Mouse (Mus musculus): Measurements from ENCODE around the gene Accsl. TPM values are rescaled to one million over a fixed set of nuclear protein-coding genes. Genes with fewer than 3 reads are reported as not detected.

The Accsl gene
- total RNA-seq, 2 experiments from 2014 or later, result 1.2 TPM; not detected in 1

DNA sequence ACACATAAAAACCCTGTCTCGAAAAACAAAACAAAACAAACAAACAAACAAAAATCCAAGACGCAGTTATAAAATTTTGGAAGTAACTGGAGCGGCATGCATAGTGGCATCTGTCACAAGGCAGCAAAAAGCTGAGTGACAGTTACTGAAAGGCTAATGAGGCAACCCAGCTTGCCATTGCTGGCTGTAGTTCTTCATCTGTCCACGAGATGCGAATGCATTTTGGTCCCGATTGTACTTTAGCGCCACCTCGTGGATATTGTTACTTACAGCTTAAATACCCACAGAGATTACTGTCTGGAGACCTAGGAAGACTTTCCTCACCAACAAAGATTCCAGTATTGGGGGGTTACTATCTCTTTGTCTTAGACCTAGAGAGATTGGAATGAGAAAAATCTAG lies 45.4 kb downstream of the Accsl start:
- peak; percentile 82 to 87 for DNase-seq (ENCODE audit: low spot score in 2 of 2)

GRCm38 (mm10) chr2:93822045-93822749 lies 46.8 kb downstream of the Accsl start, which contains the start of gene Ext2:
Gene Ext2, minus strand, starts transcription at chr2:93822568.
- intact Hi-C loops (cut with DNase I), result no loop called here
- DNase-seq (ENCODE audit: low spot score in 2 of 2), result peak; percentile 79 to 95

More for the DNA sequence above, 45.4 kb downstream of the Accsl start:
- intact Hi-C loops (cut with DNase I), result no loop called here

DNA sequence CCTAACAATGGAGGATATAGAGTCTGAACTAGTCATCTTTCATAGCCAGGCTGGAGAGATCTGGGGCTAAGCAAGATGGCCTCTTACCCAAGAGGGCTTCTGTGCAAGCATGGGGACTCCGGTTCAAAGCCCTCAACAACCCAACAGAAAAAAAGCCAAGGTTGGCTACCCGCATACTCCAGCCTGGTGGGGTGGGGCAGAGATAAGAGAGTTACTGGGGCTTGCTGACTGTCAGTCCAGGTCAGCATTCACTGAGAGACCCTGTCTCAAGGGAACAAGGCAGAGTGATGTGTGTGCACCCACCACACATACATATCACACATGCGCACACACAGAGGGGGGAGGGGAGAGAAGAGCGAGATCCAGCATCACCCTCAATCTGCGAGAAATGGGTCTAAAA lies 51.2 kb downstream of the Accsl start:
- no peak for DNase-seq (ENCODE audit: low spot score in 2 of 2)
- intact Hi-C loops (cut with DNase I), result loop anchor here (10.0 kb wide), 1 partner anchor 343 kb away; no protein-coding TSS in a partner anchor

- intact Hi-C loops (cut with DNase I), result loop anchor here (10.0 kb wide), 1 partner anchor 339 kb away; no protein-coding TSS in a partner anchor
- no peak for DNase-seq (ENCODE audit: low spot score in 2 of 2)
Observed at GRCm38 (mm10) chr2:93813343-93813742, 55.6 kb downstream of the Accsl start.

- peak; percentile 53 to 70 for DNase-seq (ENCODE audit: low spot score in 2 of 2)
Observed at GRCm38 (mm10) chr2:93811812-93812211, 57.1 kb downstream of the Accsl start.

DNA sequence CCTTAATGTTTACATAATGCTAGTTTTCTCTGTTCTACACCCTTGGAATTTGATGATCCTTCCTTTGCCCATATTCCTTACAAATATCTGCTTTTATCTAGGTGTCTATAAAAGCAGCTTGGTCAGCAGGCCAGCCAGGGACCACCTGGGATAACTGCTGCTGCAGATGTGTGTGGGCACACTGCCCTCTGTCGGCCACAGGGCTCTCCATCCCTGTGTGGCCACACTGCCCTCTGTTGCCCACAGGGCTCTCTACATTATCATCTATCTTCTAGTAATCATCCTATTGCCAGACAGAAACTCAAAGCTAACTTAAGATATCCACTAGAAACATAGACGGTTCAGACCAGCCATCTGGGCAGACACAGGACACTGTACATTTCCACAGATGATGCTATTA lies 59.0 kb downstream of the Accsl start:
- intact Hi-C loops (cut with DNase I), result loop anchor here (10.0 kb wide), 1 partner anchor 335 kb away; no protein-coding TSS in a partner anchor
- peak in 1 of 2 experiments; percentile 46 for DNase-seq (ENCODE audit: low spot score in 2 of 2)

More at GRCm38 (mm10) chr2:93811812-93812211, 57.1 kb downstream of the Accsl start:
- intact Hi-C loops (cut with DNase I), result loop anchor here (10.0 kb wide), 1 partner anchor 337 kb away; no protein-coding TSS in a partner anchor

GRCm38 (mm10) chr2:93808071-93808470 lies 60.9 kb downstream of the Accsl start:
- DNase-seq (ENCODE audit: low spot score in 2 of 2), result no peak
- intact Hi-C loops (cut with DNase I), result no loop called here

GRCm38 (mm10) chr2:93807440-93807839 lies 61.5 kb downstream of the Accsl start:
- no peak for DNase-seq (ENCODE audit: low spot score in 2 of 2)
- intact Hi-C loops (cut with DNase I), result no loop called here

DNA sequence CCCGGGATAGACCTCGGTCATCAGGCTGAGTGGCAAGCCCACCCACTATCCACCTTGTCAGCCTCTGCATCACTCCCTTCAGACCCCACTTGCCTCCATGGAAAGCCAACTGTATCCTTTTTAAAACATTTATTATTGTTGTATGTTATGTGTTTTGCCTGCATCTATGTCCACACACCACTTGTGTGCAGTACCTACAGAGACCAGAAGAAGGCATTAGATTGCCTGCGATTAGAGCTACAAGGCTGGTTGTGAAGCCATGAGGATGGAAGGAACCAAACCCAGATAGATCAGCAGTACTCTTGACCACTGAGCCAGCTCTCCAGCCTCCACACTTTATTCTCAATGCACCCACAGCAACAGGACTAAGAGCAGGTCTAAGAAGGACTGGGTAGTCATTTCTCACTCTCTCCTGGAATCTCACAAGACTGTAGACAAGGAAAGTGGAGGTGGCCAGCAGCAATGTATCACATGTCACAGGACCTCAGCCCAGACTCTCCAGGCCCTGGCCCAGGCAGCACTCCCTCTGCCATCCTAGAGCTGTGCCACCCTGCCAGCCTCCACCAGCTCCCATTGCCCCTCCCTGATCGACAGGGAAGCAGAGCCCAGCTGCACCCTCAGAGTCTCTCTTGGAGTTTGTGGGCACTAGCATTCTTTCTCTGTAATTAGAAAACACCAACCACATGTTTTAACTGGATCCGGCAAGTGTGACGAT lies 62.3 kb downstream of the Accsl start:
- no peak for DNase-seq (ENCODE audit: low spot score in 2 of 2)
- intact Hi-C loops (cut with DNase I), result no loop called here

DNA sequence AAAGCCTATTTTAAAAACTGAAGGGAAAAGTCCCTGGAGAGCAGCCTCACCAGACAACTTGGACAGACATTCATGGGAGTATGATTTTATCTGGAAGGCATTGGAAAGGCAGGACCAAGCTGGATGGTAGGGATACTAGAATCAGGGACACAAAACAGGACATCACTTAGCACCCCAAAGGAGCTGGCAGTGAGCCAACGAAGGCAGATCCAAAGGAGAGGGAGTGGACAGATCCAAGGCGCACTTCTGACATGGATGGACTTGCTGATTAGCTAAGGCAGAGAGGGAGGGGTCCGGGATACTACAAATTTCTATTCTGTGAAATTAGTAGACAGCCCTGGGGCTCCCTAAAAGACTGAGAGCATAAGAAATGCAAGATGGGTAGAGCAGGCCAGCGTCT lies 63.4 kb downstream of the Accsl start:
- intact Hi-C loops (cut with DNase I), result no loop called here
- no peak for DNase-seq (ENCODE audit: low spot score in 2 of 2)

Other genes with a start within 250 kb of the Accsl start
- gene Alx4, start 226.8 kb downstream of the Accsl start, total RNA-seq (2021), result 1 to 10 TPM; 1.1 to 1.3 TPM
- 10 to 100 TPM; 53.6 to 55.7 TPM for gene Ext2, start 46.6 kb downstream of the Accsl start, total RNA-seq (2021)
- gene Accs, start 19.2 kb downstream of the Accsl start, total RNA-seq (2021), result 1 to 10 TPM; 3.2 to 3.7 TPM
- gene Gm13889, start 88.0 kb upstream of the Accsl start, total RNA-seq (2021), result 10 to 100 TPM; 62.3 to 73.1 TPM
- not detected for gene Gm27027, start 127.2 kb upstream of the Accsl start, total RNA-seq (2021)
- gene Alkbh3, start 141.7 kb upstream of the Accsl start, total RNA-seq (2021), result 10 to 100 TPM; 23.7 to 25.1 TPM